Mouse (Mus musculus) spleen, adult 2 months (tissue): ENCODE results near the gene Slc29a3. TPM values are rescaled to one million over a fixed set of nuclear protein-coding genes. Genes with fewer than 3 reads are reported as not detected.
"Not testable (repeated sequence)": the region's sequence is repeated elsewhere in the genome, so short reads cannot be mapped to it uniquely, and the experiment has no call there.

Experiments
- DNase-seq, 2 experiments: peaks; one replicate each; pipeline versions ENCODE4 v3.0.0 to v3.0.0-alpha.2; 2012 to 2021; ENCODE audit warnings: low spot score in 2 of 2, low read depth in 1 of 2
- H3K27ac ChIP-seq: fragments of 200-500 bp; 2 replicates; pipeline ENCODE4 v1.5.1; 2012; ENCODE audit warnings: low read length, inconsistent platforms; ENCODE audit not compliant: insufficient read depth
- H3K27me3 ChIP-seq: fragments of 200-500 bp; 2 replicates; pipeline ENCODE4 v1.6.1; 2012; ENCODE audit warnings: mild to moderate bottlenecking, moderate library complexity, low read length, inconsistent platforms; ENCODE audit not compliant: control insufficient read depth, insufficient read depth
- H3K36me3 ChIP-seq: fragments of 200-500 bp; 2 replicates; pipeline ENCODE4 v1.6.1; 2012; ENCODE audit warnings: mild to moderate bottlenecking, low read length, inconsistent platforms; ENCODE audit not compliant: control insufficient read depth, insufficient read depth
- H3K4me1 ChIP-seq: fragments of 200-500 bp; 2 replicates; pipeline ENCODE4 v1.6.1; 2011; ENCODE audit warnings: inconsistent platforms; ENCODE audit not compliant: control insufficient read depth, insufficient read depth, insufficient read length
- H3K4me3 ChIP-seq: fragments of 200-500 bp; 2 replicates; pipeline ENCODE4 v1.5.1; 2011; ENCODE audit warnings: mild to moderate bottlenecking, inconsistent platforms; ENCODE audit not compliant: insufficient read depth, insufficient read length; ENCODE audit errors: extremely low read depth
- CTCF ChIP-seq: fragments of 200-500 bp; IDR thresholded peaks from 2 replicates; pipeline ENCODE4 v1.5.1; 2011; ENCODE audit warnings: mild to moderate bottlenecking, inconsistent platforms; ENCODE audit not compliant: insufficient read depth, insufficient read length, insufficient replicate concordance; ENCODE audit errors: extremely low read depth
- POLR2A ChIP-seq: fragments of 200-500 bp; IDR thresholded peaks from 2 replicates; pipeline ENCODE4 v1.6.1; 2011; ENCODE audit warnings: low read depth, low read length, inconsistent platforms
- WGBS: fragments of 180-500 bp; shearing (Covaris S2); methylation state at CpG from one replicate; pipeline ENCODE4 v1.1.7; 2018; 5-methylcytosine and 5-hydroxymethylcytosine counted together
- polyA plus RNA-seq: library from polyadenylated mRNA; depleted of rRNA; stranded (reverse); fragments of >200 nt; gene quantifications from 2 replicates; pipeline ENCODE4 v1.2.3, GENCODE M21; 2012

The Slc29a3 gene
- polyA plus RNA-seq, 1 experiment: 19.9 TPM

DNA sequence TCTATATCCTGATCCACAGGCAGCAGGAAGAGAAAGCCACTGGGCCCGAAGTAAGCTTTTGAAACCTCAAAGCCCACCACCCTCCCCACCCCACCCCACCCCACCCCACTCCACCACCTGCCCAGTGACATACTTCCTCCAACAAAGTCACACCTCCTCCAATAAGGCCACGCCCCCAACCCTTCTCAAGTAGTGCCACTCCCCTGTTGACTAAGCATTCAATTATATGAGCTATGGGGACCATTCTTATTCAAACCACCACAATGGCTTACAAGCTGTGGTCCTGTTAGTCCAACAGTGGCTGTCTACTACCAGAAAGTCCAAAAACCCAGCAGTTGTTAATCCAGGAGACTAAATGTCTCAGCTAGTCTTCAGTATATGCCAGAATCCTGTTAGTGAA lies 34.1 kb downstream of the Slc29a3 start:
- TF ChIP-seq POLR2A: no peak
- TF ChIP-seq CTCF: no peak
- Histone ChIP-seq H3K27me3 (no peaks in the 10 kb centered on the region), H3K4me1 (no peaks in the 10 kb centered on the region), H3K27ac (no peak overlapping the region), H3K4me3 (no peak overlapping the region), H3K36me3 (peaks cover 23% of the 10 kb centered on the region)
- 83% methylated on average over 2 of the region's 2 CpGs for WGBS
- DNase-seq: no peak

- DNase-seq: no peak
- H3K36me3 ChIP-seq: peaks cover 24% of the 10 kb centered on the region
- WGBS: 94% methylated on average over 3 of the region's 3 CpGs
- no peaks in the 10 kb centered on the region for H3K27me3 ChIP-seq
- H3K27ac ChIP-seq: no peak overlapping the region
- no peak for TF ChIP-seq CTCF
- no peak for TF ChIP-seq POLR2A
- H3K4me1 ChIP-seq: no peaks in the 10 kb centered on the region
- H3K4me3 ChIP-seq: no peak overlapping the region
These were observed 36.1 kb downstream of the Slc29a3 start for GRCm38 (mm10) chr10:60716449-60716848.

- not testable (repeated sequence) for DNase-seq, H3K27ac ChIP-seq, H3K27me3 ChIP-seq, H3K4me3 ChIP-seq, H3K4me1 ChIP-seq
- peaks cover 23% of the 10 kb centered on the region for H3K36me3 ChIP-seq
- 88% methylated on average over 8 of the region's 8 CpGs for WGBS
These were observed 40.3 kb downstream of the Slc29a3 start for GRCm38 (mm10) chr10:60712299-60712698.

DNA sequence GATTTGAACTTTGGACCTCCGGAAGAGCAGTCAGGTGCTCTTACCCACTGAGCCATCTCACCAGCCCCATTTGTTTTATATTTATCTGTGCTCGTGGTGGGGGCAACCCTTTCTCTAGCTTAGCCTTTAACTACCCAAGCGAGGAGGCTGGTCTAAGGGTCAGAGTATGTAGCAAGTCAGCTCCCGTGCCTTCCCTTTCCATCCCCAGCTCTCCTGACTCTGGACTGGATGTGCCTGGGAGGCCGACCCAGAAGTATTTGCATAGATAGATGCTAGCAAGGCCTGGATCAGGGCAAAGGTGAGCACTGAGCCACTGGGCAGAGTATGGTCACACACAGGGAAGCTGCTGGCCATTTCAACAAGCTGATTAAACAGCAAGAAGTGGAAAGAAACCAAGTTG lies 43.8 kb downstream of the Slc29a3 start:
- WGBS: 91% methylated on average over 5 of the region's 5 CpGs
- TF ChIP-seq POLR2A (no peak), CTCF (no peak)
- H3K4me3 ChIP-seq: no peak overlapping the region
- no peaks in the 10 kb centered on the region for H3K27me3 ChIP-seq
- H3K36me3 ChIP-seq: peaks cover 3% of the 10 kb centered on the region
- no peak overlapping the region for H3K27ac ChIP-seq
- peaks cover 14% of the 10 kb centered on the region; the same call in 1 of the 2 replicates for H3K4me1 ChIP-seq
- DNase-seq: no peak

DNA sequence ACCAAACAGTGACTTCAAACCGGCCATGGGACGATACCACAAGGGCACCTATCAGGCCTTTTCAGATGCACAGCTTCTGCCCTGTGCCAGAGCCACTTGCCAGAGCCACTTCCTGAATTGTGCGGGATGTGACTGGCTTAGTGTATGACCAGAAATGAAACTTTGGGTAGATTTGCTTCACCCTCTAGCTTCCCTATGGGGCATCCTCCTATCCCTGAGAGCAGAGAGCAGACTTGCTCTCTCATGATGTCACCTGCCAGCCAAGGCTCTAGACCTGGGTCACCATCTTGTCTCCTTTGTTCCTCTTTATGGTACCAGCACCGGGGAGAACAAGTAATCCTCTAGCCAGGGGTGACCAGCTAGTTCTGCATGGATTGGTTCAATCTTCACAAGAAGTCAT lies 46.3 kb downstream of the Slc29a3 start:
- Histone ChIP-seq H3K27ac (peak overlapping the region; percentile 66), H3K36me3 (no peaks in the 10 kb centered on the region), H3K4me3 (no peak overlapping the region), H3K4me1 (peaks cover 14% of the 10 kb centered on the region; the same call in 1 of the 2 replicates), H3K27me3 (no peaks in the 10 kb centered on the region)
- no peak for DNase-seq
- WGBS: 41% methylated on average over 4 of the region's 4 CpGs
- TF ChIP-seq POLR2A (no peak), CTCF (no peak)

DNA sequence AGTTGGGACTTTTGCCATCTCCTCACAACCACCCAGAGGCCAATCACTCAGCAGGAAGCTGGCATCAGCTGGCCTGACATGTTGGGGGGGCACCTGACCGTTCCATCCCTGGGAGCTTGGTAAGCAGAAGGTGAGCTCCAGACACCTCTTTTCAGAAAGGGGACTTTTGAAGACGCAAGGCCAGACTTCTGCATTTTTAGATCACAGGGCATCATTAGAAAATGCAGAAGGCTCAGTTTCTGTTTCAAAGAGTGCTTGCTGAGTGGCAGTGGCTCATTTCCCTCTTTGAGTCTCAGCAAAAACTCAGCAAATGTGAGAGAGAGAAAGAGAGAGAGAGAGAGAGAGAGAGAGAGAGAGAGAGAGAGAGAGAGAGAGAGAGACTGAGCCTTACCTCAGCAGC lies 47.5 kb downstream of the Slc29a3 start:
- no peaks in the 10 kb centered on the region for H3K27me3 ChIP-seq
- H3K4me3 ChIP-seq: no peak overlapping the region
- H3K36me3 ChIP-seq: no peaks in the 10 kb centered on the region
- H3K4me1 ChIP-seq: peaks cover 14% of the 10 kb centered on the region; the same call in 1 of the 2 replicates
- 27% methylated on average over 2 of the region's 2 CpGs for WGBS
- peak in 1 of 2 experiments; percentile 58 for DNase-seq
- TF ChIP-seq POLR2A: no peak
- TF ChIP-seq CTCF: no peak
- peak overlapping the region; percentile 62 for H3K27ac ChIP-seq

DNA sequence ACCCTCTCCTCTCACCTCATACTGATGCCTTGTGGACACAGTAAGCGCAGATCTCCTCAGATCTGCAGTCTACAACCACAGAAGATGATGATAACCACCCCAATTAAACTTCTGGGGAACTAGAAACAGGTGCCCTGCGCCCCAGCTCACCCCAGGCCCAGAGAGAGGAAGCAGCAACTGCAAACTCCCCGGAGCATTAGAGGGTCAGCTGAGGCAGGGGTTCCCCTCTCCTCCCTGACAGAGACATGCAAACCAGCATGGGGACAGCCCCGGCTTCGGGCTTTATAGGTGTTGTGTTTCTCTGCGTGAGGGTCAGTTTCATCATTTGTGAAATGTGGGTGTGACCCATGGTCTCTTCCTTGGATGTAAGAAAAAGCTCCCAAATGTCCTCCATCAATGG lies 54.8 kb downstream of the Slc29a3 start:
- WGBS: 21% methylated on average over 6 of the region's 6 CpGs
- H3K36me3 ChIP-seq: no peaks in the 10 kb centered on the region
- TF ChIP-seq POLR2A (no peak), CTCF (no peak)
- H3K4me3 ChIP-seq: no peak overlapping the region
- peaks cover 13% of the 10 kb centered on the region; the same call in 1 of the 2 replicates for H3K4me1 ChIP-seq
- no peaks in the 10 kb centered on the region for H3K27me3 ChIP-seq
- DNase-seq: peak; percentile 57 to 62
- peak overlapping the region; percentile 83 for H3K27ac ChIP-seq
